Mouse (Mus musculus) forebrain, embryonic 11.5 days (tissue): ENCODE results near the gene Ovca2. TPM values are rescaled to one million over a fixed set of nuclear protein-coding genes. Genes with fewer than 3 reads are reported as not detected.
A peak's percentile ranks its signal among the peaks of the same experiment; 100 is the strongest.

Experiments
- ATAC-seq: fragments of 200-750 bp; cut with Nextera tagmentation; replicated peaks from 2 replicates; pipeline ENCODE4 v1.8.0; 2017; ENCODE audit warnings: moderate TSS enrichment; ENCODE audit not compliant: low FRiP score
- DNase-seq: peaks from one replicate; pipeline ENCODE4 v3.0.0-alpha.2; 2017; ENCODE audit warnings: low spot score
- H3K27ac ChIP-seq: fragments of 300-500 bp; sonication (generic); 2 replicates; pipeline ENCODE4 v1.5.1; 2014; ENCODE audit warnings: low read depth, low read length
- H3K27me3 ChIP-seq: fragments of 300-500 bp; sonication (generic); 2 replicates; pipeline ENCODE4 v1.6.1; 2014; ENCODE audit warnings: mild to moderate bottlenecking, low read length, mixed read lengths; ENCODE audit not compliant: control insufficient read depth, insufficient read depth
- H3K36me3 ChIP-seq: fragments of 300-500 bp; sonication (generic); 2 replicates; pipeline ENCODE4 v1.6.1; 2014; ENCODE audit warnings: mild to moderate bottlenecking, low read length, moderate library complexity, mixed read lengths; ENCODE audit not compliant: control insufficient read depth, insufficient read depth
- H3K4me1 ChIP-seq: fragments of 300-500 bp; sonication (generic); replicated peaks from 2 replicates; pipeline ENCODE4 v1.6.1; 2014; ENCODE audit warnings: low read length, mixed read lengths; ENCODE audit not compliant: control insufficient read depth, insufficient read depth
- H3K4me2 ChIP-seq: fragments of 300-500 bp; sonication (generic); 2 replicates; pipeline ENCODE4 v1.6.1; 2014; ENCODE audit warnings: low read depth, mild to moderate bottlenecking, low read length, moderate library complexity, mixed read lengths; ENCODE audit not compliant: severe bottlenecking
- H3K4me3 ChIP-seq: fragments of 300-500 bp; sonication (generic); 2 replicates; pipeline ENCODE4 v1.5.1; 2014; ENCODE audit warnings: low read depth, low read length
- H3K9ac ChIP-seq: fragments of 300-500 bp; sonication (generic); 2 replicates; pipeline ENCODE4 v1.6.1; 2014; ENCODE audit warnings: low read length
- H3K9me3 ChIP-seq: fragments of 300-500 bp; sonication (generic); 2 replicates; pipeline ENCODE4 v1.6.1; 2016; ENCODE audit warnings: low read length, mixed read lengths; ENCODE audit not compliant: control insufficient read depth
- WGBS: fragments of 180-500 bp; shearing (Covaris S2); extraction: QIAGEN DNeasy Blood & Tissue Kit; methylation state at CpG from one replicate; pipeline ENCODE4 v1.1.7; 2014; 5-methylcytosine and 5-hydroxymethylcytosine counted together
- microRNA counts: library from miRNA; unstranded; fragments of <30 nt; microRNA quantifications from one replicate; lab custom pipeline; 2015
- microRNA-seq: library from miRNA; unstranded; fragments of <30 nt; microRNA quantifications from one replicate; pipeline ENCODE4, GENCODE M21; 2016; ENCODE audit not compliant: insufficient number of aligned reads
- polyA plus RNA-seq: library from polyadenylated mRNA; unstranded; fragments of >200 nt; fragmentation: Nextera tagmentation; extraction: Ambion mirVana; gene quantifications from 2 replicates; pipeline ENCODE4 v1.2.1, GENCODE M21; 2014

Gene Ovca2
- polyA plus RNA-seq, 1 experiment from 2014 or later, result 32.7 TPM

- no peaks in the 10 kb centered on the region for H3K27me3 ChIP-seq
- H3K4me2 ChIP-seq, result no peak overlapping the region
- no peaks in the 10 kb centered on the region for H3K36me3 ChIP-seq
- no peak for DNase-seq
- no peak overlapping the region for H3K4me3 ChIP-seq
- peaks cover 6% of the 10 kb centered on the region; the same call in 1 of the 2 replicates for H3K4me1 ChIP-seq
- WGBS, result 78% methylated on average over 5 of the region's 5 CpGs
- no peak overlapping the region for H3K27ac ChIP-seq
- no peak overlapping the region for H3K9ac ChIP-seq
- H3K9me3 ChIP-seq, result no peaks in the 10 kb centered on the region
- no peak for ATAC-seq
Measured at GRCm38 (mm10) chr11:75134485-75135068, 44.1 kb downstream of the Ovca2 start.

GRCm38 (mm10) chr11:75133951-75134350 is 44.7 kb downstream of the Ovca2 start:
- H3K9ac ChIP-seq, result no peak overlapping the region
- H3K27me3 ChIP-seq, result no peaks in the 10 kb centered on the region
- ATAC-seq (peak; percentile 36; the same call in 1 of the 2 replicates), DNase-seq (no peak)
- no peaks in the 10 kb centered on the region for H3K9me3 ChIP-seq
- H3K27ac ChIP-seq, result no peak overlapping the region
- H3K4me1 ChIP-seq, result peaks cover 6% of the 10 kb centered on the region; the same call in 1 of the 2 replicates
- H3K4me2 ChIP-seq, result no peak overlapping the region
- H3K36me3 ChIP-seq, result no peaks in the 10 kb centered on the region
- no peak overlapping the region for H3K4me3 ChIP-seq
- WGBS, result 18% methylated on average over 2 of the region's 2 CpGs

- no peak overlapping the region for H3K9ac ChIP-seq
- H3K27me3 ChIP-seq, result no peaks in the 10 kb centered on the region
- peaks cover 6% of the 10 kb centered on the region; the same call in 1 of the 2 replicates for H3K4me1 ChIP-seq
- ATAC-seq, result no peak
- H3K9me3 ChIP-seq, result no peaks in the 10 kb centered on the region
- WGBS, result 91% methylated on average over 5 of the region's 5 CpGs
- H3K4me2 ChIP-seq, result no peak overlapping the region
- DNase-seq, result no peak
- no peaks in the 10 kb centered on the region for H3K36me3 ChIP-seq
- H3K4me3 ChIP-seq, result no peak overlapping the region
- H3K27ac ChIP-seq, result no peak overlapping the region
Measured at GRCm38 (mm10) chr11:75133391-75133790, 45.2 kb downstream of the Ovca2 start.

- Histone ChIP-seq H3K27ac (no peak overlapping the region), H3K9me3 (no peaks in the 10 kb centered on the region), H3K4me1 (peaks cover 6% of the 10 kb centered on the region; the same call in 1 of the 2 replicates), H3K4me2 (no peak overlapping the region), H3K36me3 (no peaks in the 10 kb centered on the region), H3K9ac (no peak overlapping the region), H3K4me3 (no peak overlapping the region), H3K27me3 (no peaks in the 10 kb centered on the region)
- 84% methylated on average over 5 of the region's 5 CpGs for WGBS
- DNase-seq (no peak), ATAC-seq (no peak)
Measured at GRCm38 (mm10) chr11:75132278-75132677, 46.4 kb downstream of the Ovca2 start.

GRCm38 (mm10) chr11:75131300-75131699 is 47.3 kb downstream of the Ovca2 start:
- Histone ChIP-seq H3K4me1 (peaks cover 6% of the 10 kb centered on the region; the same call in 1 of the 2 replicates), H3K27ac (no peak overlapping the region), H3K36me3 (no peaks in the 10 kb centered on the region), H3K9me3 (no peaks in the 10 kb centered on the region), H3K4me2 (no peak overlapping the region), H3K9ac (no peak overlapping the region), H3K27me3 (no peaks in the 10 kb centered on the region), H3K4me3 (no peak overlapping the region)
- no peak for DNase-seq
- WGBS, result 86% methylated on average over 4 of the region's 4 CpGs
- no peak for ATAC-seq

GRCm38 (mm10) chr11:75129481-75129880 is 49.2 kb downstream of the Ovca2 start:
- no peak overlapping the region for H3K4me2 ChIP-seq
- H3K4me1 ChIP-seq, result peaks cover 6% of the 10 kb centered on the region; the same call in 1 of the 2 replicates
- no peak for ATAC-seq
- no peak for DNase-seq
- no peak overlapping the region for H3K27ac ChIP-seq
- H3K4me3 ChIP-seq, result no peak overlapping the region
- no peaks in the 10 kb centered on the region for H3K36me3 ChIP-seq
- no peaks in the 10 kb centered on the region for H3K27me3 ChIP-seq
- H3K9me3 ChIP-seq, result no peaks in the 10 kb centered on the region
- WGBS, result 95% methylated on average over 6 of the region's 6 CpGs
- no peak overlapping the region for H3K9ac ChIP-seq

- no peaks in the 10 kb centered on the region for H3K4me1 ChIP-seq
- 91% methylated on average over 3 of the region's 3 CpGs for WGBS
- ATAC-seq (no peak), DNase-seq (no peak)
- H3K27me3 ChIP-seq, result no peaks in the 10 kb centered on the region
- no peak overlapping the region for H3K4me3 ChIP-seq
- H3K4me2 ChIP-seq, result no peak overlapping the region
- H3K27ac ChIP-seq, result no peak overlapping the region
- H3K9ac ChIP-seq, result no peak overlapping the region
- no peaks in the 10 kb centered on the region for H3K36me3 ChIP-seq
- H3K9me3 ChIP-seq, result no peaks in the 10 kb centered on the region
Measured at GRCm38 (mm10) chr11:75126384-75126783, 52.3 kb downstream of the Ovca2 start.

MicroRNA genes within 50 kb of the gene (microRNA counts, 519-probe panel; counts per million panel counts)
- microRNA mmu-miR-132 (lab: Ali Mortazavi, UCI) (2,610 counts per million, percentile 5 among the panel's probes with 10 or more counts), microRNA mmu-miR-212 (lab: Ali Mortazavi, UCI) (31.2 counts per million)

Small RNAs within 50 kb of the gene (microRNA-seq; reads per million reads assigned to microRNA genes)
- gene Mir132 (140 reads per million, percentile 39 among the genes with 10 or more reads in this experiment), gene Mir212 (11.8 reads per million, percentile 6 among the genes with 10 or more reads in this experiment)

Other genes with a start within 250 kb of the Ovca2 start
- gene Hic1, start 9.3 kb downstream of the Ovca2 start, polyA plus RNA-seq, result 0.86 and 1.1 TPM in 2 replicates
- gene Dph1, start 12.4 kb upstream of the Ovca2 start, polyA plus RNA-seq, result 21.8 and 24.0 TPM in 2 replicates
- 1.0 and 1.1 TPM in 2 replicates for gene Rtn4rl1, start 14.9 kb upstream of the Ovca2 start, polyA plus RNA-seq
- gene Rpa1, start 169.5 kb upstream of the Ovca2 start, polyA plus RNA-seq, result 140 and 146 TPM in 2 replicates
- gene Smyd4, start 169.6 kb upstream of the Ovca2 start, polyA plus RNA-seq, result 17.3 and 20.0 TPM in 2 replicates
- gene Serpinf1, start 243.9 kb upstream of the Ovca2 start, polyA plus RNA-seq, result 53.6 and 69.3 TPM in 2 replicates